Mouse (Mus musculus): Measurements from ENCODE around the gene Jmjd7.

Gene Jmjd7

DNA sequence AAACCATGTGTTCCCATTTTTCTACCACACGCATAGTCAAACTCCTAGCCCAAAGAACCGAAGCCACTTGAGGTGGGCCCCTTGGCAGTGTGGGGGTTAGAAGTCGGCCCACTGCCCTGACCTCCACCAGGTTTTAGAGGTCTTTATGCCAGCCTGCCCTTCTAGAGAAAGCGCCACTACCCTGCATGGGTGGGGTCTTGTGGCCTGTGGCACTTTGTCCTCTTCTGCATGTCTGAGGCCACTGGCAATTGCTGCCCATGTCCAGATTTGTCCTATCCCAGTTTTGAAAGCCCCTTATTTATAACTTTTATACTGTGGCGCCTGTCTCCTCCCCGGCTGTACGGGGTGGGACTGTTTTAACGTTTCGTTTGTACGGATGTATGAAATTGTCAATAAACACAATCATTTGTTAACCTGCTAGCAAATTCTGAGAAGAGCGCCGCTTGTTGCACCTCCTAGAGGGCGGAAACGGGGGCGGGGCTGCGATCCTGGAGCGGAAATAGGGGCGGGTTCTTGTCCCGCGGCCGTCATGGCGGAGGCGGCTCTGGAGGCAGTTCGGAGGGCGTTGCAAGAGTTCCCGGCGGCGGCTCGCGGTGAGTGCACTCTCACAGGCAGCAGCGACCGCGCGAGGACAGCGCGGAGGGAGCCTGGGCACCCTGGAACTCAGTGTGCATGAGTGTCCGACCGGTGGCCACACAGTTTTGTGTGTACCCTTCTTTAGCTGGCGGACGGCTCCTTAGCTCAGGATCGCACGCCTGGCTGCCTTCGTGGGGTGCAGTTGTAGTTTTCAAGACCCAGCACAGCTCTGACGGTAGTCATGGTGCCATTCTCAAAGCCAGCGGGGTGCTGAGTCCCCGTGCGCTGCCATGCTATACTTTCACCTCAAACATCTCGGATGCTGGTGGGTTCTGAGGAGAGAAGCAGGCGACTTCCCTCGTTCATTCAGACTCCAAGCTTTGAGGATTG lies at the start of gene Jmjd7, which contains the start of gene Gm28042:
Gene Jmjd7, plus strand, starts transcription at position 500 of the 966 bp plus-strand sequence.
Gene Gm28042, plus strand, starts transcription at position 510 of the 966 bp plus-strand sequence.
- peak; percentile 63 for DNase-seq (ENCODE audit: extremely low read depth, low read depth)

GRCm38 (mm10) chr2:119980343-119980986 lies 46.8 kb upstream of the Jmjd7 start:
- no peak for DNase-seq (ENCODE audit: extremely low read depth, low read depth)

GRCm38 (mm10) chr2:119981631-119982030 lies 45.7 kb upstream of the Jmjd7 start:
- no peak for DNase-seq (ENCODE audit: extremely low read depth, low read depth)

DNA sequence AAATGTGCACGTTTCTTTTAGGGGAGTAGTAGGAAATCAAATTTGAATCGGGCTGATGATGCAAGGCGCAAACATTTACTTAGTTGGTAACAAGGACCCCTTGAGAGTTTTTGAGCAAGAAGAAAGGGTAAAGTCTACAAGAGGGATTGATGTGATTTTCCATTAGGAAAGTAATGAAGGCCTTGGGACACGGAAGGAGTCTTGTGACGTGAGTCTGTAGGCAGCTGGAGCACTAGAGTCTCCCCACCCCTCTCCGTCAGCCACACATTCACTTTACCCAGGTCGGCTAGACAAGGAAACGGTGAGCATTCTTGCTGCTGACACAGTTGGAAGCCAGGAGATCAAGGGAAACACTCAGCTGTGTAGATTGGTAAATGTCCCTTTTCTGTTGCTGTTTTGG lies 41.4 kb upstream of the Jmjd7 start:
- no peak for DNase-seq (ENCODE audit: extremely low read depth, low read depth)

DNA sequence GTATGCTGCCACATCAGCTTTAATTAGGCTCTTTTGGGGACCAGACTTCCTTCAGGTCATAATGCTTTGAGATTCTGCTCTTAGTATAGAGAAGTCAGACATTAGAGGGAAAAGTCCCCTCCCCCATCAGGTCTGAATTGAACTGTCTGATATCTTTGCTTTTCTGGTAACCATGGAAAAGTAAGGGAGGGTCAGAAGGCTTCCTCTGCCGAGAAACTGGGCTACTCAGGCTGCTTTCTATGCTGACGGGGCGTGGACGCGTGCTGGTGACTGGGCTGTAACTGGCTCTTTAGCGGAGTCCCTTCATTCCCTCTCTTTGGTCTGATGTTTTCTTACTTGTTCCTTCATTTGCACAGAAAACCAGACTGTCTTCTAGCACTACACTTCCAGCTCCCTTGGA lies 40.9 kb upstream of the Jmjd7 start:
- DNase-seq (ENCODE audit: extremely low read depth, low read depth) = no peak

DNA sequence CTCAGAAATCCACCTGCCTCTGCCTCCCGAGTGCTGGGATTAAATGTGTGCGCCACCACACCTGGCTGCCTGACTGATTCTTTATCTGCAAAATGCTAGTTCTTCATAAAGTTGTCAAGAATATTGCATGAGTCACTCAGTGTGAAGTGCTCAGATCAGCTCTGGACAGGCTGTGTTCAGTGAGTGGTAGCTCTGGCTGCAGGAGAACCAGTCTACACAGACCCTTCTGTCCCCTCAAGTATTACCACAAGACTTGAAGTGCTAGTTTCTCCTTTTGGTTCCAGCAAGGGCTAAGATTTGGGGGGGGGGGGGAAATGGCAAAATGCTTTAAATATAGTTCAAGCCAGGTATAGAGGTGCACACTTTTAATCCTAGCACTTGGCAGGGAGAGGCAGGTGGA lies 39.8 kb upstream of the Jmjd7 start:
- no peak for DNase-seq (ENCODE audit: extremely low read depth, low read depth)

DNA sequence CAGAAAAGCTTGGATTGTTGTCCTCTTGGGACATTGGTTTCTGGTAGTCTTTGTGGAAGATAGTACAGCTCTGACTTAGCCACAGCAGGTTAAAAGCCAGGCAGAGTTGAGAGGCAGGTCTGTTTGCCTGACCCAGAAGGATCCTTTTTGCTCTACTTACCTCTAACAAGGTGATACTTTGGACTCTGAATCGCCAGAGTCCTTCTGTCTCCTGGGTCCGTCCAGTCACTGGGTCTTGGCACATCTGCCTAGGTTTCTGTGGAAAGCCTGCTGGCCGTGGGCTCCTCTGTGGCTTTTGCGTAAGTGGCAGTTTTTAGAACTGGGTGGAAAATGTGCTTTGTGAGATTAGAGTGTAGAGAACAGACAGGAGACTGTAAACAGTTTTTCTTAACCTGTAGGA lies 38.3 kb upstream of the Jmjd7 start:
- DNase-seq (ENCODE audit: extremely low read depth, low read depth) = no peak

DNA sequence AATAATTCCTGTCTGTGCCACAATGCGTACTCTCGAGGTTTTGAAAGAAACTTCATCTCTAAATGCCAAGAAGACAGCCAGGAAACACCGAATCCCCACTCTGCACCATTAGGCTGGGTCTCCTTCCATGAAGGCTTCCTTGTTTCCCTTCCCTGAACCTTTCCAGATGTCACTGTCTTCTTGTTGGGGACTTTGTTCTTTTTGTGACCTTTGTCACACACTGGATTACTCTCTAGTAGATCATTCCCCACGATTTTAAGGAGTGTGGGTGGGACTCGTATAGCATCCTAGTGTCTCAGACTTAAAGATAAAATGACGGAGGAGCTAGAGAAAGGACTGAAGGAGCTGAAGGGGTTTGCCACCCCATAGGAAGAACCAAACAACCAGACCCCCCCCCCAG lies 36.4 kb upstream of the Jmjd7 start:
- no peak for DNase-seq (ENCODE audit: extremely low read depth, low read depth)

DNA sequence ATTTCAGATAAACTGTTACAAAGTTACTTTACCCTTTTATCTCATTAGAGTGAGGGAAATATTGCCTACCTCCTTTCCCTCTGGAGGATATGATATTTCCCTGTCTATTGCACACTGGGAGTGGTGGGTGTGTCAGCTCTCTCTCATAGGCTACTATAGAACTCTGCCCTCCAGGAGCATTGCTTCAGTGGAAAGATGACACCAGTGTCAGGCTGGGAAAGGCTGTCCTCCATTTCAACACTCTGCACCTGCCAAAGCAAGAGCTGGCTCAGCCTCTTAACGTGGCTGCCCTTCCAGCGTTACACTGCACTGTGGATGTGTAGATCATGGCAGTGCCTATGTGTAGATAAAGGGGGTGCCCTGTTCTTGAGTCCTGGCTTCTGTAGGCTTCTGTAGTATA lies 34.9 kb upstream of the Jmjd7 start:
- no peak for DNase-seq (ENCODE audit: extremely low read depth, low read depth)

- DNase-seq (ENCODE audit: extremely low read depth, low read depth) = no peak
These were observed 33.8 kb upstream of the Jmjd7 start for GRCm38 (mm10) chr2:119993515-119993914.

- no peak for DNase-seq (ENCODE audit: extremely low read depth, low read depth)
These were observed 32.4 kb upstream of the Jmjd7 start for GRCm38 (mm10) chr2:119994839-119995238.

GRCm38 (mm10) chr2:119995391-119996281 lies 31.6 kb upstream of the Jmjd7 start:
- DNase-seq (ENCODE audit: extremely low read depth, low read depth) = no peak

- no peak for DNase-seq (ENCODE audit: extremely low read depth, low read depth)
These were observed 29.9 kb upstream of the Jmjd7 start for GRCm38 (mm10) chr2:119997354-119997753.

DNA sequence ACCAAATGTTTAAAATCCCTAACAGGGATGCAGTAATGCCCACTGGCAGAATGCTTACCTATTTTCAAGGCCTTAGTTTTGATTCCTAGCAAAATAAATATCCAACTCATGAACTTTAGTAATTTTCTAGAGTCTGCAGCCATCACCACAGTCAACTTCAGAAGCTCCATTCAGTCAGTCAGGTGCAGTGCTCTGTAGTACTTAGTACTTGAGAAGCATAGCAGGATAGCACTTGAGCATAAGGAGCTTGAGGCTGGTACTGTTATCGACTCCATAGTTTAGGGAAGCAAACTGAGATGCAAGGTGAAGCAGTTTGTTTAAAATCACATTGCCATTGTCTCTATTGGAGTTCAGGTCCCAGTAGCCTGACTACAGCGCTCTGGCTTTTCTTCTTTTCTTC lies 27.6 kb upstream of the Jmjd7 start:
- no peak for DNase-seq (ENCODE audit: extremely low read depth, low read depth)

DNA sequence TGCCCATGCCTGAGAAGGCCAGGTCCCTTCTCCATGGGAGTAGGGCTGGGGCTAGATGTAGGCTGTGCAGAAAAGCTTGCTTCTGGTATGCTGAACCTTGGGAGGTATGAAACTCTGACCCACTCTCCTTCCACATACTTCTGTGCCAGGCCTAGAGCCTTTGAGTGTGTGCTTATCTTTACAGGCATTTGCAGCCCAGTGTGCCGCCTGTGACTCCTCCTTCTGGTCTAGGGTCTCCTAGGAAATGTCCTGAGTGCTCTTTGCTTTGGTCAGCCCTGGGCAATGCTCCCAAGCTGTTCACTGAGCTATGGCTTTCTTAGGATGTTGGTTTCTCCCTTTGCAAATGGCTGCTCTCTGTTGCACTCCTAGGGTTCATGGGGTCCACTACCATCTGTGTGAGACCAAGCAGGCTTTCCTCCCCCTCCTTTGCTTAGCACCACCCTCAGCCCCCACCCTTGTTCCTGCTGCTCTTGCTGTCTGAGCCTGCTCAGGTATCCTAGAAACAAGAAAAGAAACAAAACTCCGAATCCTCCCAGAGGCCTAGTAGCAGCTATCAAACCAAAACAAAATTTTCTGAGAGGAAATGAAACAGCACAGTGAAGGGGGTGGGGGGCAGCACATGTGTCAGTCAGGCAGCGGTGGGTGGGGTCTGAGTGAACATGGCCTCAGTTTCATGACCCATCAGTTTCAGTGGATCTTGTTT lies 26.2 kb upstream of the Jmjd7 start:
- no peak for DNase-seq (ENCODE audit: extremely low read depth, low read depth)

GRCm38 (mm10) chr2:120001956-120002355 lies 25.3 kb upstream of the Jmjd7 start:
- DNase-seq (ENCODE audit: extremely low read depth, low read depth) = no peak

- no peak for DNase-seq (ENCODE audit: extremely low read depth, low read depth)
These were observed 23.3 kb upstream of the Jmjd7 start for GRCm38 (mm10) chr2:120003970-120004369.

- DNase-seq (ENCODE audit: extremely low read depth, low read depth) = no peak
These were observed 20.6 kb upstream of the Jmjd7 start for GRCm38 (mm10) chr2:120006696-120007095.

GRCm38 (mm10) chr2:120007680-120008210 lies 19.5 kb upstream of the Jmjd7 start:
- no peak for DNase-seq (ENCODE audit: extremely low read depth, low read depth)

DNA sequence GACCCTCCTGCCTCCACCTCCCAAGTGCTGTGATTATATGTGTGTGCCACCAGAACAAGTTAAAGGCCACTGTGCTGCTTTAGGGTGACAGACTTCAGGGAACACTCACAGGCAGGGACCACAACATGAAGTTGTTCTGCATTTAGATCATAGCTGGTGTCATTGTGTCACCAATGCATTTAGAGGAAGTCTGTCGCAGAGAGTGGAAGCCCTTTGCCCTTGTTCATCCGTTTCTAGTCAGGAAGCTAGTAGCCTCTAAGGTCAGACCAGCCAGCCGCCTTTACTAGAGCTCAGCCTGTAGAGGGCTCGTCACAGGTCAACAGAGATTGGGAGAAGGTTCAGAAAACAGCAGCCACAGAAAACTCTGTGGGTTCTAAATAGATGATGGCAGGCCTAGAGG lies 18.6 kb upstream of the Jmjd7 start:
- DNase-seq (ENCODE audit: extremely low read depth, low read depth) = no peak
